8 mouse cellular contexts compared by ENCODE assay signal in the genomic region with DNA sequence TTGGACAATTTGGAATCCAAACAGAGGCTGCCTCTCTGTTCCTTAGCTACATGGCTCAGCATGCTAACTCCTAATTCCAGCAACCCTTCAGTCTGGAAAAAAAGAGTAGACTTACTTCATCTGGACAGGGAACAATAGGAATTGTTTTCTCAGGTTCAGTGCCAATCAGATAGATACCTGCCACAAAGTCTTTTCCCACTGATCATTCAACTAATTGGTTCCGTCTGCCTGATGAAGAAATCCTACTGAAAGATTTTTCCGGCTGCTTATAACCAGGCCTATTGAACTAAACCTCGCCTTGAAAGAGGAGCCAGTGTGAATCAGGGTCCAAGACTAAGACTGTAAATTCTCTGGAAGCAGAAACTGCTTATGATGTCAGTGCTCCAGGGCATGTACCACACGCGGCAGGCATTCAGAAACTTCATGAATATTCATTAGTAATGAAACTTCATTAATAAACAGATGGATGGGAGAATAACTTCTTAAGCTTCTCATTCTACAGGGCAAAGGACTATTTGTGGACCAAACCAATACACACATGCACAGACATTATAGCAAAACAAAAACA. TPM values are rescaled to one million over a fixed set of nuclear protein-coding genes. Genes with fewer than 3 reads are reported as not detected.
DNase-seq lines count a peak whose midpoint lies in the region; ATAC-seq and TF ChIP-seq lines count a peak whose summit lies in the region.

No protein-coding gene starts in this region.

- no peaks in the 10 kb centered on the region for H3K9me3 ChIP-seq in neural tube, embryonic 11.5 days (ENCODE audit: control insufficient read depth, low read length)
- no peaks in the 10 kb centered on the region for H3K9me3 ChIP-seq in forebrain, embryonic 13.5 days (replicated peaks)
- H3K9me3 ChIP-seq in kidney, embryonic 14.5 days (ENCODE audit: control insufficient read depth, low read length) = no peaks in the 10 kb centered on the region

- H3K9ac ChIP-seq in neural tube, embryonic 11.5 days (ENCODE audit: low read length) = no peak overlapping the region; the same call in 1 of the 2 replicates
- no peak overlapping the region; the same call in 1 of the 2 replicates for H3K9ac ChIP-seq in forebrain, embryonic 13.5 days
- peak overlapping the region; percentile 37; the same call in 1 of the 2 replicates for H3K9ac ChIP-seq in kidney, embryonic 14.5 days (ENCODE audit: low read depth, low read length)

- peak overlapping the region; percentile 70 for H3K4me2 ChIP-seq in neural tube, embryonic 11.5 days (ENCODE audit: low read depth)
- peak overlapping the region; percentile 70 for H3K4me2 ChIP-seq in forebrain, embryonic 13.5 days
- peak overlapping the region; percentile 53 for H3K4me2 ChIP-seq in kidney, embryonic 14.5 days (replicated peaks; ENCODE audit: low read depth, low read length)
- H3K4me2 ChIP-seq in myocyte (ENCODE audit: low read depth) = peak overlapping the region; percentile 86

- H3K27ac ChIP-seq in neural tube, embryonic 11.5 days (ENCODE audit: low read depth, low read length) = no peak overlapping the region
- H3K27ac ChIP-seq in forebrain, embryonic 13.5 days = 0 out of 2 replicates have a peak overlapping the region, but pooled peaks have one; percentile 28
- H3K27ac ChIP-seq in kidney, embryonic 14.5 days (ENCODE audit: low read depth, low read length) = no peak overlapping the region

- H3K4me3 ChIP-seq in neural tube, embryonic 11.5 days (ENCODE audit: low read depth, low read length) = peak overlapping the region; percentile 69
- peak overlapping the region; percentile 69 for H3K4me3 ChIP-seq in forebrain, embryonic 13.5 days
- H3K4me3 ChIP-seq in kidney, embryonic 14.5 days (ENCODE audit: low read length) = peak overlapping the region; percentile 47
- peak overlapping the region; percentile 45 for H3K4me3 ChIP-seq in myocyte

- no peak for TF ChIP-seq POLR2A in myocyte (IDR thresholded peaks at IDR 0.05; ENCODE audit: insufficient read length, low read depth)

- no peaks in the 10 kb centered on the region for H3K79me2 ChIP-seq in myocyte (ENCODE audit: control insufficient read depth, insufficient read depth)

- H3ac ChIP-seq in myocyte (ENCODE audit: control insufficient read depth, insufficient read length) = no peak overlapping the region

- 44% methylated on average over 5 of the region's 5 CpGs for WGBS in neural tube, embryonic 11.5 days
- WGBS in forebrain, embryonic 13.5 days = 9% methylated on average over 5 of the region's 5 CpGs
- 40% methylated on average over 5 of the region's 5 CpGs for WGBS in kidney, embryonic 14.5 days

- no peak for DNase-seq in neural tube, embryonic 11.5 days (ENCODE audit: low spot score)
- DNase-seq in neural tube, embryonic 10.5 days (ENCODE audit: extremely low spot score, low spot score) = no peak
- DNase-seq in ovary, postnatal 36 days (ENCODE audit: low spot score) = no peak
- DNase-seq in right cerebral cortex, postnatal 36 days (ENCODE audit: low spot score in 2 of 2) = no peak
- DNase-seq in frontal cortex, postnatal 36 days (ENCODE audit: low spot score in 2 of 2) = no peak

- no peaks in the 10 kb centered on the region for H3K36me3 ChIP-seq in neural tube, embryonic 11.5 days (ENCODE audit: control insufficient read depth, insufficient read depth, low read length)
- no peaks in the 10 kb centered on the region for H3K36me3 ChIP-seq in forebrain, embryonic 13.5 days (ENCODE audit: poor library complexity, severe bottlenecking)
- H3K36me3 ChIP-seq in kidney, embryonic 14.5 days (ENCODE audit: control insufficient read depth, insufficient read depth, low read length) = no peaks in the 10 kb centered on the region
- no peaks in the 10 kb centered on the region for H3K36me3 ChIP-seq in myocyte (ENCODE audit: control insufficient read depth, insufficient read depth)

- no peaks in the 10 kb centered on the region for H3K4me1 ChIP-seq in neural tube, embryonic 11.5 days (ENCODE audit: control insufficient read depth, insufficient read depth, low read length)
- peaks cover 18% of the 10 kb centered on the region for H3K4me1 ChIP-seq in forebrain, embryonic 13.5 days
- no peaks in the 10 kb centered on the region for H3K4me1 ChIP-seq in kidney, embryonic 14.5 days (ENCODE audit: control insufficient read depth, insufficient read depth, low read length)

- peak; percentile 69 for ATAC-seq in neural tube, embryonic 11.5 days (ENCODE audit: insufficient read depth, low FRiP score, low TSS enrichment)
- ATAC-seq in forebrain, embryonic 13.5 days = peak; percentile 71
- no peak for ATAC-seq in kidney, embryonic 14.5 days (ENCODE audit: low FRiP score, low TSS enrichment)

- H3K27me3 ChIP-seq in neural tube, embryonic 11.5 days (ENCODE audit: control insufficient read depth, insufficient read depth, low read length) = no peaks in the 10 kb centered on the region
- no peaks in the 10 kb centered on the region for H3K27me3 ChIP-seq in forebrain, embryonic 13.5 days
- no peaks in the 10 kb centered on the region for H3K27me3 ChIP-seq in kidney, embryonic 14.5 days (ENCODE audit: control insufficient read depth, insufficient read depth, low read length)
- H3K27me3 ChIP-seq in myocyte (ENCODE audit: control insufficient read depth, insufficient read depth, insufficient read length) = no peaks in the 10 kb centered on the region

TF ChIP-seq in myocyte, 11 proteins besides CTCF, POLR2A, EP300 and RAD21:
- TF ChIP-seq CEBPB (IDR thresholded peaks at IDR 0.05; ENCODE audit: insufficient read depth, poor library complexity, severe bottlenecking) = no peak
- no peak for TF ChIP-seq POLR2AphosphoS2 (IDR thresholded peaks at IDR 0.05; ENCODE audit: insufficient read length, low read depth)
- no peak for TF ChIP-seq USF1 (IDR thresholded peaks at IDR 0.05; ENCODE audit: low read depth)
- no peak for TF ChIP-seq TCF12 (IDR thresholded peaks at IDR 0.05; ENCODE audit: insufficient read depth, poor library complexity, severe bottlenecking)

RNA-seq across cellular contexts. Expression of gene Mfsd9, which starts 0.7 kb away (rescaled TPM):
- polyA plus RNA-seq in neural tube, embryonic 11.5 days (2014; fragmentation: Nextera tagmentation; extraction: Ambion mirVana) = 4.0 and 5.0 TPM in 2 replicates
- polyA plus RNA-seq in forebrain, embryonic 13.5 days (2015; fragmentation: Nextera tagmentation; extraction: Ambion mirVana) = 3.0 and 3.3 TPM in 2 replicates
- polyA plus RNA-seq in kidney, embryonic 14.5 days (2014; fragmentation: Nextera tagmentation; extraction: Ambion mirVana) = 2.4 and 4.5 TPM in 2 replicates
- polyA plus RNA-seq in myocyte (2012; fragmentation: generic; extraction: Trizol) = 1.2 TPM

RNA-seq across cellular contexts. Expression of gene Tmem182, which starts 15.7 kb away (rescaled TPM):
- polyA plus RNA-seq in neural tube, embryonic 11.5 days (2014; fragmentation: Nextera tagmentation; extraction: Ambion mirVana) = 1.4 and 1.7 TPM in 2 replicates
- polyA plus RNA-seq in forebrain, embryonic 13.5 days (2015; fragmentation: Nextera tagmentation; extraction: Ambion mirVana) = 0.08 and 0.09 TPM in 2 replicates
- polyA plus RNA-seq in kidney, embryonic 14.5 days (2014; fragmentation: Nextera tagmentation; extraction: Ambion mirVana) = 0.50 TPM in 1 of 2 replicates, not detected in the other
- 58.0 TPM for polyA plus RNA-seq in myocyte (2012; fragmentation: generic; extraction: Trizol)

Comparison
In these comparisons a context has a peak if more than half of its experiments do, and no peak if none do; other contexts are left out.
1. RNA of gene Tmem182, which starts 15.7 kb away (polyA plus RNA-seq): 58.0 TPM in myocyte (single experiment); 1.4 to 1.7 TPM in neural tube, embryonic 11.5 days, 0.50 TPM in kidney, embryonic 14.5 days and 0.08 to 0.09 TPM in forebrain, embryonic 13.5 days; every median in the first group is over 10 times any median in the second.
2. Peak in every context shown above with its lines, with median percentiles within 50 percentile points of each other: H3K4me2 ChIP-seq and H3K4me3 ChIP-seq.